Mouse (Mus musculus) spleen, adult 2 months (tissue): ENCODE data around the gene Dstn. TPM values are rescaled to one million over a fixed set of nuclear protein-coding genes. Genes with fewer than 3 reads are reported as not detected.

Experiments
- DNase-seq, 2 experiments: peaks; one replicate each; pipeline versions ENCODE4 v3.0.0 to v3.0.0-alpha.2; 2012 to 2021; ENCODE audit warnings: low spot score in 2 of 2, low read depth in 1 of 2
- H3K27ac ChIP-seq: fragments of 200-500 bp; 2 replicates; pipeline ENCODE4 v1.5.1; 2012; ENCODE audit warnings: low read length, inconsistent platforms; ENCODE audit not compliant: insufficient read depth
- H3K27me3 ChIP-seq: fragments of 200-500 bp; 2 replicates; pipeline ENCODE4 v1.6.1; 2012; ENCODE audit warnings: mild to moderate bottlenecking, moderate library complexity, low read length, inconsistent platforms; ENCODE audit not compliant: control insufficient read depth, insufficient read depth
- H3K36me3 ChIP-seq: fragments of 200-500 bp; 2 replicates; pipeline ENCODE4 v1.6.1; 2012; ENCODE audit warnings: mild to moderate bottlenecking, low read length, inconsistent platforms; ENCODE audit not compliant: control insufficient read depth, insufficient read depth
- H3K4me1 ChIP-seq: fragments of 200-500 bp; 2 replicates; pipeline ENCODE4 v1.6.1; 2011; ENCODE audit warnings: inconsistent platforms; ENCODE audit not compliant: control insufficient read depth, insufficient read depth, insufficient read length
- H3K4me3 ChIP-seq: fragments of 200-500 bp; 2 replicates; pipeline ENCODE4 v1.5.1; 2011; ENCODE audit warnings: mild to moderate bottlenecking, inconsistent platforms; ENCODE audit not compliant: insufficient read depth, insufficient read length; ENCODE audit errors: extremely low read depth
- CTCF ChIP-seq: fragments of 200-500 bp; IDR thresholded peaks from 2 replicates; pipeline ENCODE4 v1.5.1; 2011; ENCODE audit warnings: mild to moderate bottlenecking, inconsistent platforms; ENCODE audit not compliant: insufficient read depth, insufficient read length, insufficient replicate concordance; ENCODE audit errors: extremely low read depth
- POLR2A ChIP-seq: fragments of 200-500 bp; IDR thresholded peaks from 2 replicates; pipeline ENCODE4 v1.6.1; 2011; ENCODE audit warnings: low read depth, low read length, inconsistent platforms
- whole genome bisulfite sequencing: fragments of 180-500 bp; shearing (Covaris S2); methylation state at CpG from one replicate; pipeline ENCODE4 v1.1.7; 2018; 5-methylcytosine and 5-hydroxymethylcytosine counted together
- polyA plus RNA-seq: library from polyadenylated mRNA; depleted of rRNA; stranded (reverse); fragments of >200 nt; gene quantifications from 2 replicates; pipeline ENCODE4 v1.2.3, GENCODE M21; 2012

Gene Dstn
- polyA plus RNA-seq, 1 experiment = 8.8 TPM

DNA sequence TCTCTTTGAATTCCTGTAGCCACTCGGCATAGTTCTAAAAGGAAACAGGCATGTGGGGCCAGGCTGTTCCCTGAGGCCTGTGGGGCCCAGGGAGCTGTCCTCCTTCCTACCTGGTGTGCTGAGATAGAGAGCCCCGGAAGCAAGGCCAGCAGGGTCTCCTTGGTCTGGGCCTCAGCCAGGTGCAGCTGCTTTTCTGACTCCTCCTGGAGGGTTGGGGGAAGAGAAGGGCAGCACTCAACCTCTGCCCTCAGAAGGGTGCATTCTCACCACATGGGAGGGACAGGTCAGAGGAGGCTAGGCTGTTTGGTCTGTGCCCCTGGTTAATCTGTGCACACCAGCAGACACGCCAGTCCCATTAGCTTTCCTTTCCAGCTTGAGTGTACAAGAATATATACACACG is 39.9 kb downstream of the Dstn start:
- Histone ChIP-seq H3K27me3 (no peaks in the 10 kb centered on the region), H3K27ac (no peak overlapping the region), H3K4me3 (no peak overlapping the region), H3K4me1 (no peaks in the 10 kb centered on the region), H3K36me3 (peaks cover 49% of the 10 kb centered on the region)
- DNase-seq = no peak
- 90% methylated on average over 4 of the region's 4 CpGs for WGBS
- TF ChIP-seq POLR2A = no peak
- no peak for TF ChIP-seq CTCF

DNA sequence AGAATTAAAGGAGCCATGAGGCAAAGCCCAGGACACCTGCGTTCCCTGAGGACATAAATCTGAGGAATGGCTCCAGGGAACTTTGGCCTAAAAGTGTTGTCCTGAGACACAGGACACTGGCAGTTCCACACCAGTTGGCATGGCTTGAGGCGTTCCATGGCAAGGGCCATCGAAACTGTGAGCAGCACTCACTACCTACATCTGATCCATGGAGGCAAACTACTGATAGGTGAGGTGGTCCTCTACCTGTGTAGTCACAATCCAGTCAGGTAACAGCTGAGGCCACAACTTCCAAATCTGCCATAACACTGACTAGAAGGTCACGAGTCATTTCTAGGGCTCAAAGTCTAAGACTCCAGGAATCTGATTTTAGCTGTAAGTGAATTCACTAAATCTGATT is 40.6 kb downstream of the Dstn start:
- no peaks in the 10 kb centered on the region for H3K4me1 ChIP-seq
- H3K27me3 ChIP-seq = no peaks in the 10 kb centered on the region
- WGBS = 97% methylated on average over 4 of the region's 4 CpGs
- peaks cover 44% of the 10 kb centered on the region for H3K36me3 ChIP-seq
- TF ChIP-seq POLR2A (no peak), CTCF (no peak)
- no peak for DNase-seq
- H3K27ac ChIP-seq = no peak overlapping the region
- H3K4me3 ChIP-seq = no peak overlapping the region

DNA sequence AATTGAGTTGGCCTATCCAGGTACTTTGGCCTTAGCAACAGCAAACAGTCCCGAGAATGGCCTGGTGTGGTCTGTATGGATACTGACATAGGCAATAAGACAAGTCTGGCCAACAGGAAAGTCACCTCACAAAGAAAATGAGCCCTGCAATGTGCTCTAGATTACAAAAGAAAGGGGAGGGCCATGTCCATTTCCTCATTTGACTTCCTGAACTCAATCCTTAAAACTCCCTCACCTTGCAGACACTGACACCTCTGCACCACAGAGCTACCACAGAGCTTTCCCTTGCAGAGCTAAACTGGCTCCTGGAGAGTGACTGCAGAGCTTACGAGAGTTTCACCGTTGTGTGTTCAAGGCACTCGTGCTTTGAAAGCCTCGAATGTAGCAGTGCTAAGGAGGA is 47.1 kb downstream of the Dstn start:
- no peaks in the 10 kb centered on the region for H3K27me3 ChIP-seq
- H3K27ac ChIP-seq = no peak overlapping the region
- H3K36me3 ChIP-seq = peaks cover 47% of the 10 kb centered on the region
- no peaks in the 10 kb centered on the region for H3K4me1 ChIP-seq
- no peak overlapping the region for H3K4me3 ChIP-seq
- 85% methylated on average over 5 of the region's 5 CpGs for WGBS
- DNase-seq = no peak
- TF ChIP-seq CTCF (no peak), POLR2A (no peak)

DNA sequence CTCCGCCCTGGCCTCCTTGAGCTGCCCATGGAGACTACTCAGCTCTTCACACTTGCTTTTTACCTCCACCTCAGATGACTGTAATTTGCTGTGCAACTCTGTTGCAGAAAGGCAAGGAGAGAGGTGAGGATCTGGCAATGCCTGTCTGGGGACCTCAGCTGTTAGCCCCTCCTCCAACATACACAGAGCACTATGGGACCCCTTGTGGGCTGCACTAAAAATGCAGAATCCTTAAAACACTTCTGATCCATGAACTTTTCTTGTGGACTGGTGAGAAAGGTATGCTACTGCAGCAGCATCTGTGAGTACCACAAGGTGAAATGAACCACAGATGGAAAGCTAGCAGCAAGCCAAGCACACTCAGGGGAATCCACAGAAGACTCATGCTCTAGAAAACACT is 48.2 kb downstream of the Dstn start:
- no peak overlapping the region for H3K4me3 ChIP-seq
- TF ChIP-seq CTCF (no peak), POLR2A (no peak)
- no peak for DNase-seq
- WGBS = 96% methylated on average over 1 of the region's 1 CpGs
- peaks cover 54% of the 10 kb centered on the region for H3K36me3 ChIP-seq
- no peaks in the 10 kb centered on the region for H3K4me1 ChIP-seq
- no peaks in the 10 kb centered on the region for H3K27me3 ChIP-seq
- H3K27ac ChIP-seq = no peak overlapping the region

DNA sequence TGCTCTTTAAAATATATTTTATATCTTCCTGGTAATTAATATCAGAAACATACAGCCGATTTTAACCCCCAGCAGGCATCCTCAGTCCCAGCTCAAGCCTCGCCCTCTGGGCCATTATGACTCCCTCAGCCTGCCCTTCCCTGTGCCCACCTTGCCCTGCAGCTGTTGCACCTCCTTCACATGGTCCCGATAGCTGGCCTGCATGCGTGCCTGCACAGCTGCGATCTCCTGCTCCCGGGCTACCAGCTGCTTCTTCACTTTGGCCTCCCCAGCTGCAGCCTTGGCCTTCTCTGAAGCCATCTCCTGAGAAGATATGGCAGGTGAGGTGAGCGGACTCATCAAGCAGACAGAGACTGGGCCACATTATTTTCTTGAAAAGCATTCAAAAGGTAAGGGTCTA is 54.1 kb downstream of the Dstn start:
- Histone ChIP-seq H3K4me1 (no peaks in the 10 kb centered on the region), H3K36me3 (peaks cover 58% of the 10 kb centered on the region), H3K27ac (no peak overlapping the region), H3K27me3 (no peaks in the 10 kb centered on the region), H3K4me3 (no peak overlapping the region)
- TF ChIP-seq POLR2A (no peak), CTCF (no peak)
- no peak for DNase-seq
- whole genome bisulfite sequencing = 93% methylated on average over 7 of the region's 7 CpGs

DNA sequence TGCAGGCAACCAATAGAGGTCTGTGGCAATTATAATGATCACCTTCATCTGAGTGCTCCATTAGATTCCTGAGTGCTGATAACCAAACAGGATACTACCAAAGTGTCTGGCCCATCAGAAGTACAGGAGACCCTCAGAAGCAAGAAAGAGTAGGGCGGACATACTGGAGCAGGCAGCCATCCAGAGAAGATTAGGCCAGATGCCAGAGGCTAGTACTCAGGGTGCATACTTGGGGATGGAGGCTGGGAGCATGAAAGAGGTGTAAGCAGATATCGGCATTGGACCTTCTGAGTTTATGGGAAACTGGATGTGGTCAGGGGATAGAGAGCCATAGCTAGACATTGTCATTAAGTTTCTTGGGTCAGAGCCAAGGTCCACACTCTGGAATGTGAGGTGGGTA is 55.7 kb downstream of the Dstn start:
- 99% methylated on average over 2 of the region's 2 CpGs for WGBS
- Histone ChIP-seq H3K36me3 (peaks cover 46% of the 10 kb centered on the region), H3K4me1 (no peaks in the 10 kb centered on the region), H3K4me3 (no peak overlapping the region), H3K27me3 (no peaks in the 10 kb centered on the region), H3K27ac (no peak overlapping the region)
- TF ChIP-seq CTCF (no peak), POLR2A (no peak)
- no peak for DNase-seq

DNA sequence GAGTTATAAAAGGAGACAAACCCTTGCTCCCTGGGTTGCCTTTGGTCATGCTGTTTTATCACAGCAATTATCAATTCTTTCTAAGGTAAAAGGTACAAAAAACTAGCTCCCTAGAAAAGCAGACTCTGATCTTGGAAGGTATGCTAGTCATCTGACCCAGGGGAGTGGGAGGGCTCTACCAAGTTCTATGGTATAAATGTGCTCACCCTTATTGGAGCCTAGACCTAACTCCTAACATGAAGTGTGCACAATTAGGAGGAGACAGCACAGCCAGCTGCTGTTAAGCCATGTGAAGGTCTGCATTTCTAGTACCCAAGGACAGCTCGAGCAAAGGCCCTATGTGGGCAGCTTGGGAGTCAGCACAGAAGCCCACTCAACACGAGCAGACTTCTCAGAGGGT is 56.8 kb downstream of the Dstn start:
- Histone ChIP-seq H3K27me3 (no peaks in the 10 kb centered on the region), H3K36me3 (peaks cover 39% of the 10 kb centered on the region), H3K4me3 (no peak overlapping the region), H3K4me1 (no peaks in the 10 kb centered on the region), H3K27ac (no peak overlapping the region)
- WGBS = 97% methylated on average over 2 of the region's 2 CpGs
- no peak for TF ChIP-seq POLR2A
- TF ChIP-seq CTCF = no peak
- no peak for DNase-seq
